Mouse (Mus musculus) lung, postnatal 0 days (tissue): ENCODE results near the gene Anxa9.

Experiments used
- CTCF ChIP-seq: IDR thresholded peaks from 2 replicates; pipeline ENCODE4 v1.5.1; 2016; ENCODE audit warnings: antibody characterized with exemption, mild to moderate bottlenecking
- EP300 ChIP-seq: IDR thresholded peaks from 2 replicates; pipeline ENCODE4 v1.6.1; 2016; ENCODE audit warnings: antibody characterized with exemption, mild to moderate bottlenecking, control low read depth

DNA sequence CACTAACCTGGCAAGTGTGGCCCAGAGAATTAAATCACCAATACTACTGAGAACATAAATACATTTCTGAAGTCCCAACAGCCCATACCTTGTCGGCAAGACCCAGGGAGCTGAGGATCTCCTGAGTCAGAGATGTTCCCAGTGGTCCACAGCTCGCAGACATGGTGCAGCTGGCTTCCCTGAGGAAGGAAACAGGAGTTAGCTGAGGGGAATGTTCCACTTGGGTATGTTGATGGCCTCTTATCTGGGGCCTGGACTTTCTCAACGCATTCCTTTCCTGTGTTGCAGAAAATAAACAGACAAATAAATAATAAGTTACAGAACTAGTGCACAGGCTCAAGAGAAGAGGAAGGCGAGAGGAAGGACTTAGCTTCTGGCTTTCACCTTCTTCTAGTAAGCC lies 732 bp downstream of the Anxa9 start:
- TF ChIP-seq CTCF (no peak), EP300 (no peak)
